In the genomic region with DNA sequence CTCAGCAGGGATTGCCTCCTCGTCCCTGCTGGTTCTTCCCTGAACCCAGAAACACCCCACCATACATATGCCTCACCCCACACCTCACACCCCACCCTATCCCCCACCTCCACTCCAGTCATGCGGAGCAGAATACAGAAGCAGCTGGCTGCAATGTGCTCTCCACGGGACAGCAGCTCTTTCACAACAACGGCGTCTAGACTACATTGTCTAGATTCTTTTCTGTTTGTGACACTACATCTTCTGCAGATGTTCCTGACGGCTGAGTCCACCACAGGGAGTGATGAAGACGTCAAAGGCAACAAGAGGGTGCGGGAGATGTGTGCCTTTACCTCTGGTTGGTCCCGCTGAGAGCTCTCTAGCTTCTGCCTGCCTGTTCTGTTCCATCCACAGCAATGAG, we compare ENCODE assay signal across 20 mouse cellular contexts.
"Had no signal": no experiment of that assay in that cellular context is flagged by ENCODE, and none has a peak within 500 bp of the region (broad histone marks: within the 10 kb centered on the region; RNA-seq: fewer than 3 reads in every experiment).

No protein-coding gene starts in this region.

- H3K36me3 ChIP-seq: intestine, embryonic 15.5 days; kidney, embryonic 15.5 days; limb, embryonic 10.5 days; limb, embryonic 13.5 days; liver, embryonic 12.5 days; liver, embryonic 15.5 days; midbrain, embryonic 10.5 days; neural tube, embryonic 12.5 days; neural tube, embryonic 15.5 days had no signal

- H3K4me3 ChIP-seq: intestine, embryonic 15.5 days; kidney, embryonic 15.5 days; limb, embryonic 10.5 days; limb, embryonic 13.5 days; liver, embryonic 12.5 days; liver, embryonic 15.5 days; midbrain, embryonic 10.5 days; neural tube, embryonic 12.5 days; neural tube, embryonic 15.5 days had no signal

- H3K27ac ChIP-seq: intestine, embryonic 15.5 days; kidney, embryonic 15.5 days; limb, embryonic 10.5 days; limb, embryonic 13.5 days; liver, embryonic 12.5 days; liver, embryonic 15.5 days; midbrain, embryonic 10.5 days; neural tube, embryonic 12.5 days; neural tube, embryonic 15.5 days; stomach, postnatal 0 days had no signal

- DNase-seq: kidney, adult 11 months; kidney, adult 8-10 months; kidney, postnatal 10 days; kidney, postnatal 36 days; liver; lung, embryonic 14.5 days; midbrain, embryonic 14.5 days; retina, postnatal 1 day; right cerebral cortex, postnatal 25 days; thymus, postnatal 25 days had no signal

- H3K27me3 ChIP-seq: intestine, embryonic 15.5 days; kidney, embryonic 15.5 days; limb, embryonic 13.5 days; liver, embryonic 12.5 days; liver, embryonic 15.5 days; neural tube, embryonic 12.5 days; neural tube, embryonic 15.5 days had no signal
